Mouse (Mus musculus) forelimb bud, embryonic 11.5 days (tissue): Measurements from ENCODE around the gene Kcnk10.

Experiments used
- DNase-seq: peaks from one replicate; pipeline ENCODE4 v3.0.0-alpha.2; 2012; ENCODE audit warnings: low read depth, low spot score

The Kcnk10 gene

DNA sequence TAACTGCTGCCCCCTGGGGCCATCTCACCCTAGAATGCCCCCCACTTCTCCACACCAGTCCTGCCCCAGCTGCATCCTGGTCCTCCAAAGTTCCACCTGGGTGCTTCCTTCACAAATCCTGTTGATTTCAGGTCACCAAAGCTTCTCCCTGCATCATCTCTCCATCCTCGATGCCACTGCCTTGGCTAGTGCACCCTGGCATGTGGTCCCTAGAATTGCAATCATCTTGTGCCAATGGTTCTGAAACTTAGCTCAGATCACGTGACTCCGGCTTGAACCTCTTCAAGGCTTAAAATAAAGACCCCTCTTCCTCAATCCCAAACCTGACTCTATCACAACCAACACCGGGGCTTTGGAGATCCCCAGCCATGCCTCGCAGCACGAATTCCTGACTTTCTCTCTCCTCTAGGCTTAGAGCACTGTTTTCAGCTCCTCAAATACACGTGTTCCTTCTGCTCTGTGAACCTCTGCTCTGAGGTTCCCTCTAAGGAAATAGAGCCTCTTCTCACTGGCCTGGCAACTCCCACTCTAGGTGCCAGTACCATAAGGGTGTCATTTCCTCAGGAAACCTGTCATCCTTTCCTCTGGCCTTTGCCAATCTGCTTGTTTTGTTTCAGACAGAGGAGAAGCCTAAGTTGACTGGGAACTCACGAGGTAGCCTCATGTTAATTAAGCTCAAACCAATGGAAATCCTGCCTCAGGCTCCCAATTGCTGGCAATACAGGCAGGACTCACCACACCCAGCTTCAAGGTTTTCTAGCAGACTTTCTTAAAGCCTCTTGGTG lies 6.0 kb downstream of the Kcnk10 start:
- DNase-seq = no peak

DNA sequence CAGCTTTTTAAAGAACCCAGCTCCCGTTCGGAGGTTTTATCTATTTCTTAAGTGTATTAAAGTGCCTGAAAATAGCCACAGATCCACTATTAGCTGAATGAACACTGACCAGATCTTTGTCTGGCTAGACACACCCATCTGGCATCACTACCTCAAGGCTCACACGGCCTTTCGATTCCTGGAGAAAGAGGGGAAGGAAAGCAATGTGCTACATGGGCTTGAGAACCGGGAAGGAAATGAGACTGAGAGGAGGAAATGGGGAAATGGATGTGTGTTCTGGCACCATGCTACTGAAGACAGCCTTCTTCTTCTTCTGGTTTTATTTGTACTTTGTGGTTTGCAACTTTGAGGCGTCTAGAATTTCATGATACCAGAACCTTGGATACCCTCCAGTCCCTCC lies 8.7 kb downstream of the Kcnk10 start:
- DNase-seq = no peak

DNA sequence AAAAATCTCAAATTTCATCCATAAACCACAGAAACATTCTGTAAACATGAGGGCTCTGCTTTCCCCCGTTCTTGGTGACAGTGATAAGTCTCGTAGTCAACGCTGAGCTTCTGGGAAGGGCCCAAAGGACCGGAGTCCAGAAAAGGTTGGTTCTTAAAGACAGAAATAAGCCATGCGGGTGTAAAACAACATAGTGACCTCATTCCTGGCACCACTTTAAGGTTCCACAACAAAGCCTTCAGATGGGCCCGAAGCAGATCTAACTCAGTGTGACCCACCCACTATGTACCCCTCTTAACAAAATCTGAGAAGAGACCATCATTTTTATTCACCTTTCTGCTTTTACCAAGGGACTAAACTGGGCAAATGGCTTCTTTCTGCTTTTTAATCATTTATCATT lies 10.2 kb downstream of the Kcnk10 start:
- no peak for DNase-seq

DNA sequence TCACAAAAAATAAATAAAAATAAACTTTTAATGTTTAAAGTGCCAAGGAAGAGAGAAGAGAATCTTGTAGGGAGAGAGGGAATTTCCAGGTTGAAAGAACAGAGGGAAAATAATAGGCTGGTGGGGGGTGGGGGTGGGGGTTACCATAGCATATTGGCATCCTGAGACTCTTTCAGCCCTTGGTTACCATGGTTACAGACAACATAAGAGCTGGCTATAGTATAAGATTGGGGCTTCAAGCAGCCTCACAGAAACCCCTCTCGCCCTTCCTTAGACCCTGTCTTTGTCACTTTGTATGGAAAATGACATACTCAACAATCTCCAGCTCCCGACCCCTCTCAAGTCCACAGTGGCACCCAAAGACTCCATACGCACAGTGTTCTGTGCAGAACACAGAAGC lies 13.7 kb downstream of the Kcnk10 start:
- no peak for DNase-seq

DNA sequence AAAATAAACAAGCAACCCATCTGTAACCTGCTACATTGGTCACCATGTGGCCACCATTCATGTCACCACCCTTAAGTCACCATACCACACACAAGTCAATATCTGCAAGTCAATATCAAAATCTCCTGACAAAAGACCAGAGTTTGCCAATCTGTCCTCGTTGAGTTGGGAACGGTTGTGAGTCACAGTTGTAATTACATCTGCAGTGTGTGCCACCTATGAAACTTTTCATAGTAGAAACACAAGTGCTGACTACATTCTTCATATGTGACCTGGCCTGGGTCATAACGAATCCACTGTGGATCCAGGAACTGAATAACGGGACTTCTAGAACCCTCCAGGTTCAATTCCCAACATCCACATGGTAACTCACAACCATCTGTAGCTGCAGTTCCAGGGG lies 14.8 kb downstream of the Kcnk10 start:
- DNase-seq = no peak

DNA sequence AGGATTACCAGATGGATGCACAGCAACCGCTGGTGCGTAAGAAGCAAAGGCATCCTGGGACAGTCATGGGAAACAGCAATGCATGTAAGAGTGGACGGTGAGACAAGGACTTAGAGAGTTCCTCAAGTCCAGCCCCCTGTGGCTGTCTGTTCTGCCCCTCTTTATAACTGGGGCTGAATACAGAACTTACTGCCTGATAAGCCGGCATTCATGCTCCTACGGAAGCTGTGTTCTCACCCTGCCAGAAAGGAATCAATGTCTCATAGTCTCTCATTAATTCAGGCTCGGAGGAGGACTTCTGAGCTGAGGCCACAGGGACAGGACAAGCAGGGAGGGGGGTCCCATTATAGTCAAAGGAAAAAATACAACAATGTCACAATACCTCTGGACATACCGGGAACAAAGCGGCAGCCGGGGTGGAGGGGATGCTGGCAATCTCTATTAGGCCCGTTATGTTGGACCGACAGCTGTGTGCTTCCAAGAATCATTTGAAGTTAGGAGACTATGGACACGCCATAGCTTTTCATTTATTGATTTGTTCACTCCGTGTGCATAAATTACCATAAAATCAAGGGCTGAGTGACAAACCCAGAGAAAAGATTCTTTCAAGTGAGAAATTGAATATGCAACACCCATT lies 15.7 kb downstream of the Kcnk10 start:
- DNase-seq = no peak

DNA sequence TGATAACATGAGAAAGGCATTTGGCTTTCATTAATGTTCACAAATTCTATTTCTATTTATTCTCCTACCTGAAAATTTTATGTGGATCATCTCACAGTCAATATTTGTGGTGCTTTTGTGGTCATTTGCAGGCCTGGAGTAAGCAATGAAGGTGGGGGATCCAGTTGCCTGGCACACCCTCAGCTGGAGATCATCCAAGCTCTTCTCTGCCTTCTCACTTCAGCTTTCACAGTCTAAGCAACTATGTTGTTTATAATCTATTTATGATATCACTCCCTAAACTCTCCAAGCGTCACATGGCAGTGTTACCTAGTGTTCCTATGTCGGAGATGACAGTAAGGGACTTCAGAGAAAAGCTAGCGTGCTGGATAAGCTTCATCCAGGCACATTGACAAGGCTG lies 18.1 kb downstream of the Kcnk10 start:
- DNase-seq = no peak

DNA sequence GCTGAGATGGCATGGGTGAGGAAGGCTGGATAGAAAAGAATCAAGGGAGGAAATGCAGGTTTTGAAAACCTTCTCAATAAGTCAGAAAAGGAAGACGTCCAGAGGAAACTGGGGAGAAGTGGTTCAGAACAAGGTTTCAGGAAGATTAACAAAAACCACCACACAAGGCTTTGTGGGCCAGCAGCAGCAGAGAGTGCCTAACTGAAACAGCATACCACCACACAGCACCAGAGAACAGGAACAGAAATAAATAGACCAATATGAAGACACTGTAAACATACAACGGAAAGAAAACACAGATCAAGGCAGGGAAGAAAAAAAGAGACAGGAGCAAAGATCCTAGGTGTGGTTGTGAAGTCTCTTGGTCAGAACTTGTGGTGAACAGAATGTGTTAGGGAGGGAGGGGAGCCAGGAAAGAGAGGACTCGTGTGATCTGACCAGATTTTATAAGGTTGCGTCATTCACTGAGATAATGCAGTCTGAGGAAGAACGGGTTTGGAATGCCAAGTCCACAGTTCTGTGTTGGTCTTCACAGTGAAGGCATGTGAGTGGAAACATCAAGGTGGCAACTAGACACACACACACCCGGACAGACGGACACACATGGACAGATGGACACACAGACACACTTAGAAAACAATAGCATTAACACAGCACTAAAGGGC lies 21.0 kb downstream of the Kcnk10 start:
- DNase-seq = no peak

DNA sequence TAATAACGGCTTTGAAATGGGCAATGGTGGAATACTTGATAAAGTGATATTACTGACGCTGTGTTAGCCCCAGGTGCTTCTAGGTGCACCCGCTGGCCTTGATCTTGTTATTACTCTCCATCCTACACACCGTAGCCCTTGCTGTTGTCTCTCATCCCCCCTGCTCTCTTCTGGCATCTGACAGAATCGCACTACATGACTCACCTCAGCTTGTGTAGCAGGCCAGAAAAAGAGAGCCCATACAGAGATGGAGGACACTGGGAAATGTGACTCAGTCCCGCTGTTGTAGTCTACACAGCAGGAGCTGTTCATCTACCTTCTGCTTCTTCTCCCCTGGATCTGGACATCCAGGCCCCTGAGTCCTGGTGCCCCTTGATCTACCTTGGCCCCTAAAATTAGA lies 28.1 kb downstream of the Kcnk10 start:
- no peak for DNase-seq

DNA sequence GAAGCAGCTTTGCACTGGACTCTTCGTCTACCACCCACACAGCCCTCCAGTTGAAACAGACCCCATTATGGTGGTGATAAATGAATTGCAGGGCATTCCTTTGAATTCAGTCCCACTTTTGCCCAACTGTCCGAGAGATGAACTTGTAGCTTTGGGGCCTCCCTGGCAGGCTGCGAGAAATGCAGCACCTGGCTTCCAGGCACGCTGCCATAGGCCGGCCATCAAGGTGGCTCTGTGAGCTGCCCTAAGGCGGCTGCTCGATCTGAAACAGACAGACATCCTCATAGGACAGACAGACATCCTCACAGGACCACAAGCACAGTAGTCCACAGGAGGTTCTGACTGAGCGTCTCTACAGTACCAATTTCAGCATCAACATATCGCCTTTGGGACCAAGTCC lies 30.0 kb downstream of the Kcnk10 start:
- DNase-seq = no peak

DNA sequence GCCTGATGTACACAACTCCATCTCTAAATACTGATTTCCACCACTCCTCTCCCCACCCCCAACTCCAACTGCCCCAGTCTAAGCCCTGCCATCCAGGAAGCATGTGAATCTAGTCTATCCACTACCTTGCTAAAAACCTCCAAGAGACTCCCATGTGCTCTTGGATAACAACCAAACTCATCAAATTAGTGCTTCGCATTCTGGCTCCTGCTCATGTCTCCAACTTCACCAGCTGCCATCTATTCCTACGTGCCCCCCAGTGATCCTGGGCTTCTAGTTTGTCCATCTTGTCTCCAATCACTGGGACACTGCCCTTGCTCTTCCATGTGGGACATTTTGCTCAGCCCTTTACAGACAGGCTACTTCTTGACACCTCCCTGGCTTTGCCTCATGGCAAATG lies 32.2 kb downstream of the Kcnk10 start:
- no peak for DNase-seq

DNA sequence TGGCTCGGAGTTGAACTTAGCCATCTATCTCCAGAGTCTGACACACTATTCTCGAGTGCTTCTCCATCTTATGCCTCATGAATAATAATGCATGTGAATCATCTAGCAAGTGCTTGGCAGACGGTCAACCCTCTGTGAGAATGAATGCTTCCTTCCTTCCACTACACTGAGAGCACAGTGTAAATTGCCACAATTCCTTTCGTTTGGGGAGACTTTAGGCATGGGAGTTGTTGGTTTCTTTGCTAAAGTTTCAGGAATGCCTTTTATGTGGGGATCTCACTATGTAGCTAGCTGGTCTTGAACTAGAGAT lies 32.9 kb downstream of the Kcnk10 start:
- DNase-seq = no peak

DNA sequence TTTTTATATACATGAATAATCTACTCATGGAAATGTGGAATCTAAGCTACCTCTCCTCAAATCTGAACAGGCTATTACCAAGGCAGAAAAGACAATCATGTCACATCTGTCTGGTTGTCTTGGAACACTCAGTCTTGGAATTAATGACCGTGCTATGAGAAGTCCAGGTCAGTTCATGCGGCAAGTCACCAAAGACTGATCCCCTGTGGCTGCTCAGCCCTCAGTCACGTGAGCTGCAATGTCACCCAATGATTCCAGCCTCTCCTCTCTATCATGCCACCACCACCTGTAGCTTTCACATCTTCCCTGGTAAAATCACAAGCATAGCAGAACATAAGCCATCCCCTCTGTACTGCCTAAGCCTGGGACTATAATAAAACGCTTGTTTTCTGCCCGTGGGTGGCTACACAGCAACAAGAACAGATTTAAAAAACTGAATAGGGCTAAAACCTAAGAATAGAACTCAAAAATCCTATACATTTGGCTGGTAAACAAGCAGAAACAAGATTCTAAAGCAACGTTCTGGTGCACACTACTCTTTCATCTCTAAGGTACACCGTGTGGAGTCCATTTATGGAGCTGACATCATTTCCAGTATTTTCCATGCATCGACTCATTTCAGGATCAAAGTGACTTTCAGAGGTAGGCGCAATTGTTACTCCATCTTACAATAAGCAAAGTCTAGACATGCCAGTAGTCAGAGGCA lies 33.4 kb downstream of the Kcnk10 start:
- no peak for DNase-seq

DNA sequence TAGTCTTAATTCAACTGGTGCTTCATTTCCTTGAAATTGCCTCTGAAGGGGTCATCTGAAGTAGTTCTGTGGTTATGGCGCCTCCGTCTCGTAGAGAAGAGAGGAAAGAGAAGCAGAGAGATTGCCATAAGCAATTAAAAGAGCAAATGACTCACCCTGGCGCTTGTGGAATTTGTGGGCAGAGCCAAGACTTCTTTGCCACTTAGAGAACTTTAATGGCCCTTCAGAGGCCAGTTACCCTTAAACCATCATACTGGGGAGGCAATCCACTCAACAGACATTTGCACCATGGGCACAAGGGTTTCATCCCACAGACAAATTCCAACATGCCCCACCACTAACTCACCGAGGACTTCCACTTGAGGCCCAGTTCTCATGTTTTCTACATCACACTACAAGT lies 41.4 kb downstream of the Kcnk10 start:
- DNase-seq = no peak

DNA sequence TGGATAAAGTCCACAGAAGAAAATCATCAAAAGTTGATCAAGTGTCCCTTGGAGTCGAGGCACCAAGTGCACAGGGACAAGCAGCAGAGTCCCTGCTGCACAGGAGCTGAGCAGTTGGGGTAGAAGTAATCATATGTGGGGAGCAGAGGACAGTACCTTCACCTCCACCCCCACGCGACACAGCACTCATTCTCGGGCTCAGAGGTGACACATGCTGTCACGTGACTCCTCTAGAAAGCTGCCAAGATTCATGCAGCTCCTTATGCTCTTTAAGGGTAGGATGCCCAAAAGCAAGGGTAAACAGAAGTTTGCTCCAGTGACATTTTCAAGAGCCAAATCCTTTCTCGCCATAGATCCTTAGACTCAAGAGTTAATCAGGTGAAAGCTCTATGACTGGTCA lies 42.1 kb downstream of the Kcnk10 start:
- DNase-seq = no peak

DNA sequence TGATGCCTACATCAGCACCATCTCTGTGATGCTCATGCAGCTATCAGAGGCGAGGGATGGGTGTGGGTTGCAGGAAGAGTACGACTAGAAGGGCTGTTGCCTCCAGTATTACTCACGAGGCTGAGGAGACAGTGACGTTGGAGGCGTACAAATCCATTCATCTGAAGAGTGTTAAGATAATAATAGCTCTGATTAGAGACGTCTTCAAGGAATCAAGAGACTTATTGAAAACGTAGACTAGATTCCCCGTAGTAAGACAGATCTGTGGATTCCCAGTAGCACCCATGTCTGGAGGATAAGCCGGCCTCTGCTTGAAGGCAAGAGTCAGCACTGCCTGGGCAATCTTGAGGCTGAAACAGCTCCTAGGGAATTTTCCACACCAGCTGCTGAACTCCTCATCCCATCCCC lies 42.6 kb downstream of the Kcnk10 start:
- no peak for DNase-seq

DNA sequence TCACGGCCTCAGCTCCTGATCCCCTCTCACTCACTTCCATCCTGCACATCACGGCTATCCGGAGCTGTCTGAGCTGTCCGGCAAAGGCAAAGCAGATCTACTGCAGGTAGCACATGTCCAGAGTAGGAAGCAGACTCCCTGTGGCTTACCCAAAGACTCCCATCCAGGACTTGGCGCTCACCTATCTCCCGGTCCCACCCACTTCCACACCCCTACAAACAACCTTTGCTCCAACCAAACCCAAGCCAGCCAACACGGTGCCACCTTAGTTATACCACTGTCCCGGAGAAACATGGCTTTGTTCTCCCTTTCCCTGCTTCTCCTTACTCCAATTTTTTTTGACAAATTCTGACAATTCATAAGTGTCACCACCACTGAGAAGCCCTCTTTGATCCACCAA lies 49.5 kb downstream of the Kcnk10 start:
- DNase-seq = no peak

DNA sequence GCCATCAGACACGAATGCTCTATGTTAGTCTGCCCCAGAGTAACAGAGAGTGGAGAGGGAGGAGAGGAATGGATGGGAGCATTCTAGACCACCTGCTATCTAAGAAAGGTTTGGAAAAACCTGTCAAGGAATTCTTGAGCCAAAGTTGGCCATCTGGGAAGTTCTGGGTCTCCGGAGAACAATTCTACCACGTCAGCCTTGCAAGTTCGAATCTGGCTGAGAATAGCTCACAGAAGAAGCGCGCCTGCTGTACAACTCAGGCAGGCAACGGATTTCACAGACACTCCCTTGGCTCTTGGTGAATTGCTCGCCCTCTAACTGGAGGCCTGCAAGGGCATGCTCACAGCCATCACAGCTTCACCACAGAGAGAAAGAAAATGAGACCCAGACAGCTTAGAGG lies 52.7 kb downstream of the Kcnk10 start:
- DNase-seq = no peak

DNA sequence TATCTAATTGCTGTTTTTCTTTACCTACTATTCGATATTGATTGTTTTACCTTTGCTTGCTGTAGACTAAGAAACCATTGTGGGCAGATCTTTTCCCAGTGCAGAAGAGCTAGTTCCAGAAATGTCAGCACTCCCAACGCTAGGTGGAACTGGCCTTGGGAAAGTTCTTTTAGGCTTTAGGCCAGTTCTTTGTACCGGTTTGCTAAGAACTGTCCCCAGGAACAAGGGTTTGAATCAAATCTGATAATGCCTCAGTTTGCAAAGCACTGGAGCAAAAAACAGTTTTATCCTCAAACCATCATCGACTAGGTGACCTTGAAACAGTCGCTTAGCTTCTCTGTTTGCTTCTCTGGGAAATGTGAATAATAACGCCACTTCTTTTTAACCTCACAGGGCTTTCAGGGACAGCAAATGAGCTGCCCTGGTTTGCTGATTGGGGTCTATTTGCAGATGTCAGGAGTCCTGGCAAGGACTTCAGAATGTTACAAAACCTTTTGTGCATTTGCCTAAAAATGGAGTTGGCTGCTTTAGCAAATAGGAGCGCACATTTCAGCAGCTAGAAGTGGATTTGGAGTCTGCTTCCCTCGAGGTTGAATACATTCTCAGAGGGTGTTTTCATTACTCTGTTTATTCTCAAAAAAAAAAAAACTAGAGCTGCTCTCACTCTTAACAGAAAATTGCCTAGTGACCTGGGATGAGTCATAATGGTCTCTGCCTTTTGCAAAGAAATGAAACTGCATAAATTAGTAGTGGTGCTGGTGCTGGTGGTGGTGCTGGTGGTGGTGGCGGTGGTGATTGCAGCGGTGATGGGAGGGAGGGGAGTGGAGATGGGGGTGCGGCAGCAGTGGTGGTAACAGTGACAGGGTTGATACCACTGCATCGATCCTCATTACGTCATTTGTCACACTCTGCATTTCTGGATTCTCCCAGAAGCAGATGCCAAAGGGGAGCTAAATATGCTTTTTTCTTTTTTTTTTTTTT lies 53.5 kb downstream of the Kcnk10 start:
- DNase-seq = no peak

DNA sequence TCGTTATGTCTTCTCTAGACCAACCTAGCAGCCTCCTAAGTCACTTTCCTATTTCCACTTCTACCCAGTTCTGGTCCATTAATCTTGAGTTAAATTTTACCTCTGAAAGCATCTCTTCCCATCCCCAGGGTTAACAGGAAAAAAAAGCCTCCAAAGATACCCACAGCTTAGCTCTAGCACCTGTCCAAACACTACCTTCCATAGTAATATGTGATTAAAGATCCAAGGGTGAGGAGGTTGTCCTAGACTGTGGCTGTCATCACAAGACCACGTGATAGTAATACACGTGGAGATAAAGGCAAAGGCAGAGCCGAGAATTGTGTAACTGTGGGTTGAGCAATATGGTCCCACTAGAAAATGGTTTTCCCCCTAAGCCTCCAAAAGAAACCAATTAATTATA lies 56.8 kb downstream of the Kcnk10 start:
- no peak for DNase-seq

DNA sequence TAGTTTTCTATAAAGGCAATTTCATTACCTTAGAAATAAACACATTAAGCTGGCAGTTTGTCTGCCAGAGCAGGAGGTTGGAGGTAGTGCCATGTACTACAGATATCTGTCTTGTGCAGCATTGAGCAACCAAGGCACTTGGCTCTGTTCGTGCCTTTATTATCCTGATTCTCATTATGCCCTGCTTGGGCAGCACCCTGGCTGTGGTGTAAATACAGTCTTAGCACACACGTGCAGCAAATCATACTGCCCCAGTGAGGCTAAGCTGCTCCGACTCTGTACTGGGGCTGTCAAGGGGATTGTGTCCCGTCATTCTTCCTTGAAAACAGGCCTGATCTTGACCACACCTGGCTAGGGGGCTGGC lies 57.6 kb downstream of the Kcnk10 start:
- no peak for DNase-seq
